Mouse (Mus musculus) ES-Bruce4 (cell line): Measurements from ENCODE around the gene Ncapd3.

Source experiments
- CTCF ChIP-seq: IDR thresholded peaks from one replicate; pipeline ENCODE4 v1.8.1; 2011; ENCODE audit warnings: low read depth, low read length
- EP300 ChIP-seq: IDR thresholded peaks from 2 replicates; pipeline ENCODE4 v1.6.1; 2011; ENCODE audit warnings: low read depth, low read length; ENCODE audit not compliant: insufficient read depth
- POLR2A ChIP-seq: IDR thresholded peaks from one replicate; pipeline ENCODE4 v1.8.1; 2011; ENCODE audit warnings: low read length; ENCODE audit not compliant: insufficient read depth

- TF ChIP-seq CTCF = no peak
- no peak for TF ChIP-seq POLR2A
- TF ChIP-seq EP300 = no peak
These were observed 45.8 kb downstream of the Ncapd3 start for GRCm38 (mm10) chr9:27075812-27076211.
